Mouse (Mus musculus) neutrophil, adult 5-6 weeks (primary cell): ENCODE measurements around the gene Upf1. TPM values are rescaled to one million over a fixed set of nuclear protein-coding genes. Genes with fewer than 3 reads are reported as not detected.
A peak's percentile ranks its signal among the peaks of the same experiment; 100 is the strongest.

Experiments used
- ATAC-seq: fragments of 151-379, 151-347 bp; 2 replicates; pipeline ENCODE4 v1.8.0; 2017; ENCODE audit warnings: mild to moderate bottlenecking, moderate TSS enrichment; ENCODE audit not compliant: insufficient number of reproducible peaks, poor library complexity, low FRiP score, severe bottlenecking; ENCODE audit errors: extremely low read depth
- total RNA-seq: library from RNA; stranded (forward); fragments of 200-1000 nt; gene quantifications from 2 replicates; pipeline ENCODE4 v1.2.3, GENCODE M21; 2017

Gene Upf1
- total RNA-seq, 1 experiment from 2014 or later: 34.0 TPM

- ATAC-seq: no peak
Observed at GRCm38 (mm10) chr8:70330741-70331364, 22.2 kb downstream of the Upf1 start.

GRCm38 (mm10) chr8:70329835-70330740 lies 23.0 kb downstream of the Upf1 start:
- ATAC-seq: 0 out of 2 replicates have a peak, but pooled peaks have one; percentile 13

- ATAC-seq: no peak
Observed at GRCm38 (mm10) chr8:70329124-70329834, 23.8 kb downstream of the Upf1 start, which contains the start of gene Gdf1. Gene Gdf1, plus strand, starts transcription at chr8:70329817.

- ATAC-seq: no peak
Observed at GRCm38 (mm10) chr8:70327512-70327911, 25.6 kb downstream of the Upf1 start.

GRCm38 (mm10) chr8:70323716-70324115 lies 29.4 kb downstream of the Upf1 start:
- ATAC-seq: no peak

- ATAC-seq: no peak
Observed at GRCm38 (mm10) chr8:70317872-70318271, 35.2 kb downstream of the Upf1 start.

GRCm38 (mm10) chr8:70316511-70317504 lies 36.3 kb downstream of the Upf1 start:
- ATAC-seq: no peak

GRCm38 (mm10) chr8:70315624-70316510 lies 37.2 kb downstream of the Upf1 start, which contains the start of gene Cers1:
Gene Cers1, plus strand, starts transcription at chr8:70315775.
- no peak for ATAC-seq

- ATAC-seq: no peak
Observed at GRCm38 (mm10) chr8:70313399-70313798, 39.7 kb downstream of the Upf1 start.

- no peak for ATAC-seq
Observed at GRCm38 (mm10) chr8:70309311-70309710, 43.8 kb downstream of the Upf1 start.

GRCm38 (mm10) chr8:70302901-70303300 lies 50.2 kb downstream of the Upf1 start:
- ATAC-seq: no peak

GRCm38 (mm10) chr8:70302358-70302890 lies 50.7 kb downstream of the Upf1 start, which contains the start of the genes Ddx49 and Cope:
Gene Ddx49, minus strand, starts transcription at chr8:70302489.
Gene Cope, plus strand, starts transcription at chr8:70302518.
- peak; percentile 83 for ATAC-seq

GRCm38 (mm10) chr8:70300881-70301280 lies 52.2 kb downstream of the Upf1 start:
- no peak for ATAC-seq

GRCm38 (mm10) chr8:70293988-70294405 lies 59.1 kb downstream of the Upf1 start:
- ATAC-seq: no peak

- ATAC-seq: no peak
Observed at GRCm38 (mm10) chr8:70286737-70287136, 66.3 kb downstream of the Upf1 start.

- no peak for ATAC-seq
Observed at GRCm38 (mm10) chr8:70285304-70285703, 67.8 kb downstream of the Upf1 start.

- no peak for ATAC-seq
Observed at GRCm38 (mm10) chr8:70284421-70284820, 68.7 kb downstream of the Upf1 start.
